Mouse (Mus musculus) forebrain, embryonic 14.5 days (tissue): Measurements from ENCODE around the gene Zc3h4. TPM values are rescaled to one million over a fixed set of nuclear protein-coding genes. Genes with fewer than 3 reads are reported as not detected.

Experiments
- ATAC-seq: fragments of 200-750 bp; cut with Nextera tagmentation; 2 replicates; pipeline ENCODE4 v1.8.0; 2017; ENCODE audit warnings: mild to moderate bottlenecking, moderate library complexity
- DNase-seq: peaks from one replicate; pipeline ENCODE4 v3.0.0-alpha.2; 2015; ENCODE audit warnings: low spot score
- H3K27ac ChIP-seq: fragments of 300-500 bp; sonication (generic); 2 replicates; pipeline ENCODE4 v1.5.1; 2014; ENCODE audit warnings: low read depth, mild to moderate bottlenecking, control low read depth, low read length, moderate library complexity
- H3K27me3 ChIP-seq: fragments of 300-500 bp; sonication (generic); replicated peaks from 2 replicates; pipeline ENCODE4 v1.6.1; 2014; ENCODE audit warnings: low read length, control low read depth, mixed read lengths; ENCODE audit not compliant: control insufficient read depth, insufficient read depth
- H3K36me3 ChIP-seq: fragments of 300-500 bp; sonication (generic); 2 replicates; pipeline ENCODE4 v1.6.1; 2014; ENCODE audit warnings: low read length, control low read depth; ENCODE audit not compliant: control insufficient read depth, insufficient read depth
- H3K4me1 ChIP-seq: fragments of 300-500 bp; sonication (generic); 2 replicates; pipeline ENCODE4 v1.6.1; 2014; ENCODE audit warnings: antibody characterized with exemption, low read length, control low read depth; ENCODE audit not compliant: control insufficient read depth, insufficient read depth
- H3K4me2 ChIP-seq: fragments of 300-500 bp; sonication (generic); 2 replicates; pipeline ENCODE4 v1.6.1; 2014; ENCODE audit warnings: mild to moderate bottlenecking, control low read depth, low read length
- H3K4me3 ChIP-seq: fragments of 300-500 bp; sonication (generic); 2 replicates; pipeline ENCODE4 v1.5.1; 2014; ENCODE audit warnings: low read depth, low read length, control low read depth
- H3K9ac ChIP-seq: fragments of 300-500 bp; sonication (generic); 2 replicates; pipeline ENCODE4 v1.6.1; 2014; ENCODE audit warnings: mild to moderate bottlenecking, low read length, control low read depth, moderate library complexity
- H3K9me3 ChIP-seq: fragments of 300-500 bp; sonication (generic); replicated peaks from 2 replicates; pipeline ENCODE4 v1.6.1; 2016; ENCODE audit warnings: low read length, control low read depth, mixed read lengths; ENCODE audit not compliant: control insufficient read depth
- WGBS: fragments of 180-500 bp; shearing (Covaris S2); extraction: QIAGEN DNeasy Blood & Tissue Kit; methylation state at CpG from one replicate; pipeline ENCODE4 v1.1.7; 2014; 5-methylcytosine and 5-hydroxymethylcytosine counted together
- polyA plus RNA-seq: library from polyadenylated mRNA; unstranded; fragments of >200 nt; fragmentation: Nextera tagmentation; extraction: Ambion mirVana; gene quantifications from 2 replicates; pipeline ENCODE4 v1.2.1, GENCODE M21; 2014

The Zc3h4 gene
- polyA plus RNA-seq, 1 experiment from 2014 or later, result 14.3 TPM

DNA sequence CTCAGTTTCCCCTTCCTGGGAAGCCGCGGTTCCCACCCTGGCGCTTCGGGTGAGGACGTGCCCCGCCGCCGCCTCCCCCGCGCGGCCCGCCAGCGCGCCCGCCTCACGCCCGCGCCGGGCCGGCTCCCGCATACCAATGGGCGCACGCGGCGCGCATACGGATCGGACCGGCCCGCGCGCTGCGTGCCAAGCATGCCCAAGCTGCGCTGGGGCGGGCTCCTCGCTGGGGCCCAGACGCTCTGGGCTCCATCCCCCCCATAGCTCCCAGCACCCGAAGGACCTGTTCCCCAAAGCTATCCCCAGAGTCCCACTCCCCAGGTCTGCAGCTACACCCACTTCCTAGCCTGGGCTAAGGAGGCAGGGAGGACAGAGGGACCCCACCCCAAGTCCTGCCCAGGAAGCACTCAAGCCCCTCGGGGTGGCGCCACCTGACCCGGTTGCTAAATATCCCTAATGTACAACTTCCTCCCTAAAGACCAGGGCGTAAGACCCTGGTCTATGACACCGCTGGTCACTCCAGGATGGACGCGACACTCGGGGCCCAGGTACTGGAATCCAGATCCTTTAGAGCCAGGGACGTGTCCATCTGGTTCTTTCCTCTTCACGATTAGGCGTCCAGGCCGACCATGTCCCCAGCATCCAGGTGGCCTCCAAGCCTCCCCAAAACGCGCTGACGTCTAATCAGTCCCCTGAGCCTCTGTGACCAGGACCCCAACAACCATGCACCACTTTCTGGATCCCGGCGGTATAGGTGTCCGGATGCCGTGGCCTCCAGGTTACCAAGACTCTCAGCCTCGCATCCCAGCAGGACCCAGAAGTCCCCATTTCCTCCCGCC is 75.3 kb downstream of the Zc3h4 start:
- no peak overlapping the region for H3K9ac ChIP-seq
- no peak overlapping the region for H3K27ac ChIP-seq
- DNase-seq (no peak), ATAC-seq (no peak)
- H3K4me2 ChIP-seq, result peak overlapping the region; percentile 42
- H3K36me3 ChIP-seq, result no peaks in the 10 kb centered on the region
- H3K27me3 ChIP-seq, result peaks cover 53% of the 10 kb centered on the region
- H3K4me3 ChIP-seq, result peak overlapping the region; percentile 25
- under 1% methylated on average over 58 of the region's 59 CpGs for WGBS
- no peaks in the 10 kb centered on the region for H3K9me3 ChIP-seq
- H3K4me1 ChIP-seq, result peaks cover 6% of the 10 kb centered on the region; the same call in 1 of the 2 replicates

DNA sequence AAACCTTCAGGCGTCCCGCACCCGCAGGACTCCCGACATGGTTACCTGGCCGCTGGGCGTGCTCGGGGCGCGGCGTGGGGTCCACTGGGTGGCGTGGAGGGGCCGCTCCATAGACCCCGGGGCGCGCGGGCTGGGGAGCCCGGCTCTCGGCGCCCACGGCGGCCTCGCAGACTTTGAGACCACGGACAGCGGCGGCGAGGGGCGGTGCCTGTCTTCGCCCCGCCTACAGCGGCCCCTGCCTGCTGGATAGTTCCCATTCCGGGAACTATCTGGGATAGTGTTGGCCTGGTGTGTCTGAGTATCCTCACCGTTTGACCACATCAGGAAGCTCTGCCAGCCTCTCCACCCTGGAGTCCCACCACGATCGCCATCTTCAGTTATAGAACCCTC is 75.9 kb downstream of the Zc3h4 start:
- no peak overlapping the region for H3K9ac ChIP-seq
- peaks cover 6% of the 10 kb centered on the region; the same call in 1 of the 2 replicates for H3K4me1 ChIP-seq
- H3K36me3 ChIP-seq, result no peaks in the 10 kb centered on the region
- DNase-seq (no peak), ATAC-seq (0 out of 2 replicates have a peak, but pooled peaks have one; percentile 29)
- H3K4me3 ChIP-seq, result peak overlapping the region; percentile 25
- peaks cover 51% of the 10 kb centered on the region for H3K27me3 ChIP-seq
- peak overlapping the region; percentile 42 for H3K4me2 ChIP-seq
- WGBS, result 1% methylated on average over 34 of the region's 34 CpGs
- H3K9me3 ChIP-seq, result no peaks in the 10 kb centered on the region
- H3K27ac ChIP-seq, result no peak overlapping the region

DNA sequence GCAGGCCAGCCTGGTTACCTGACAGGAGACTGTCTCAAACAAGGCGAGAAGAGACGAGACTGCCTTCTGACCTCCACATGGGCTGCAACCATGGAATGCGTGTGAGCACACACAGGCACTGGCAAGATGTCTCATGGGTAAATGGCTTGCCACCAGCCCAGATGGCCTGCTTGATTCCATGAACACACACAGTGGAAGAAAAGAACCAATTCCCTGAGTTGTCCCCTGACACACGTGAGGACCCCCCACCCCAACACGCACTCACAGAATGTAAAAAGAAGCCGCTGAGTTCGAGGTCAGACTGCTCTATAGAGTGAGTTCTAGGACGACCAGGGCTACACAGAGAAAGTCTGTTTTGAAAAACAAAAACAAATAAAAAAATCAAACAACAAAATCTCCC is 76.9 kb downstream of the Zc3h4 start, which contains the start of gene Npas1:
Gene Npas1, minus strand, starts transcription at position 101 of the 400 bp plus-strand sequence.
- Histone ChIP-seq H3K9me3 (no peaks in the 10 kb centered on the region), H3K4me2 (peak within 1 kb of the TSS; percentile 42), H3K9ac (no peak within 1 kb of the TSS), H3K4me3 (peak within 1 kb of the TSS; percentile 25), H3K4me1 (no peaks in the 10 kb centered on the region), H3K36me3 (no peaks in the 10 kb centered on the region), H3K27ac (no peak within 1 kb of the TSS), H3K27me3 (peaks cover 51% of the 10 kb centered on the region)
- DNase-seq (no peak), ATAC-seq (no peak)
- 85% methylated on average over 8 of the region's 8 CpGs for WGBS

Other genes with a start within 250 kb of the Zc3h4 start
- gene Meis3, start 225.8 kb upstream of the Zc3h4 start, polyA plus RNA-seq, result 88.8 and 97.6 TPM in 2 replicates
- gene Dhx34, start 178.9 kb upstream of the Zc3h4 start, polyA plus RNA-seq, result 9.4 and 10.8 TPM in 2 replicates
- not detected in 2 replicates for gene C5ar2, start 156.8 kb upstream of the Zc3h4 start, polyA plus RNA-seq
- 0.89 and 1.3 TPM in 2 replicates for gene C5ar1, start 141.4 kb upstream of the Zc3h4 start, polyA plus RNA-seq
- 20.4 and 21.0 TPM in 2 replicates for gene Inafm1, start 127.3 kb upstream of the Zc3h4 start, polyA plus RNA-seq
- gene Ccdc9, start 114.1 kb upstream of the Zc3h4 start, polyA plus RNA-seq, result 12.6 and 15.2 TPM in 2 replicates
- 10.6 and 11.0 TPM in 2 replicates for gene Bbc3, start 92.5 kb upstream of the Zc3h4 start, polyA plus RNA-seq
- 253 and 259 TPM in 2 replicates for gene Sae1, start 13.1 kb upstream of the Zc3h4 start, polyA plus RNA-seq
- gene Tmem160, start 51.9 kb downstream of the Zc3h4 start, polyA plus RNA-seq, result 67.2 and 75.4 TPM in 2 replicates
- gene Npas1, start 76.8 kb downstream of the Zc3h4 start, polyA plus RNA-seq, result 2.4 and 3.4 TPM in 2 replicates
- 29.6 and 36.1 TPM in 2 replicates for gene Arhgap35, start 214.1 kb downstream of the Zc3h4 start, polyA plus RNA-seq